Mouse (Mus musculus): ENCODE measurements at regions not wholly inside any gene's neighbourhood (a gene's known extent, or its start where the extent isn't known, plus 50 kb on each side); places are given as distances from the start of the nearest gene placed in this dataset.

GRCm38 (mm10) chr3:130902376-130902775, 172.2 kb upstream of the Rpl34 start:
- H3K4me1 ChIP-seq (ENCODE audit: control insufficient read depth, insufficient read depth, low read length), result peaks cover 7% of the 10 kb centered on the region
- no peaks in the 10 kb centered on the region for H3K27me3 ChIP-seq (ENCODE audit: control insufficient read depth, insufficient read depth, low read length)
- no peak for DNase-seq (ENCODE audit: low spot score)
- H3K4me3 ChIP-seq (ENCODE audit: low read depth, low read length), result no peak overlapping the region
- no peak overlapping the region for H3K4me2 ChIP-seq (ENCODE audit: low read depth, low read length)
- no peaks in the 10 kb centered on the region for H3K9me3 ChIP-seq (replicated peaks; ENCODE audit: control insufficient read depth, low read length)
- no peak overlapping the region for H3K9ac ChIP-seq (replicated peaks; ENCODE audit: low read length)
- H3K27ac ChIP-seq (replicated peaks; ENCODE audit: low read depth, low read length), result no peak overlapping the region
- WGBS, result 80% methylated on average over 7 of the region's 7 CpGs
- ATAC-seq (replicated peaks; ENCODE audit: insufficient number of reproducible peaks, low FRiP score, low TSS enrichment, low read depth), result no peak
- no peaks in the 10 kb centered on the region for H3K36me3 ChIP-seq (replicated peaks; ENCODE audit: control insufficient read depth, insufficient read depth, low read depth, low read length)

DNA sequence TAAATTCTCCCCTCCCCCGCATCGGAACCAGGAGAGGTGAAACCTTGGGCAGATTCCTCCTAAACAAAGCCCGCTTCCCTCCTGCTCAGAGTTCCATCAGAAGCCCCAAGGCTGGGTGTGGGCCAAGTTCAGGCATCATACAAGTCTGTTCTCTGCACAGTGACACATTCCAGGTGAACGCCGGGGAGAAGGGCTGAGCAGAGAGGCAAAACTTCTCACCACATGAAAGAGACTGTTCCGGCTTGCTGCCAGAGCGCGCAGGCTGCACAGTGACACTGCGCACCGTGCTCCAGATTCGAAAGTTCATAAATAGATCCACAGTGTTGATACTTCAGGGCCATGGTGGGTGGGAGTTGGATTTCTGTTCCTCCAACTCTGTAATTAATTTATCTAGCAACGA, 171.1 kb upstream of the Rpl34 start:
- no peaks in the 10 kb centered on the region for H3K36me3 ChIP-seq (replicated peaks; ENCODE audit: control insufficient read depth, insufficient read depth, low read depth, low read length)
- H3K27ac ChIP-seq (replicated peaks; ENCODE audit: low read depth, low read length), result no peak overlapping the region
- peaks cover 7% of the 10 kb centered on the region for H3K4me1 ChIP-seq (ENCODE audit: control insufficient read depth, insufficient read depth, low read length)
- ATAC-seq (replicated peaks; ENCODE audit: insufficient number of reproducible peaks, low FRiP score, low TSS enrichment, low read depth) (no peak; the same call in 1 of the 2 replicates), DNase-seq (ENCODE audit: low spot score) (no peak)
- no peak overlapping the region for H3K9ac ChIP-seq (replicated peaks; ENCODE audit: low read length)
- H3K4me3 ChIP-seq (ENCODE audit: low read depth, low read length), result no peak overlapping the region
- H3K9me3 ChIP-seq (replicated peaks; ENCODE audit: control insufficient read depth, low read length), result no peaks in the 10 kb centered on the region
- WGBS, result 75% methylated on average over 12 of the region's 12 CpGs
- no peak overlapping the region for H3K4me2 ChIP-seq (ENCODE audit: low read depth, low read length)
- H3K27me3 ChIP-seq (ENCODE audit: control insufficient read depth, insufficient read depth, low read length), result no peaks in the 10 kb centered on the region

- Histone ChIP-seq H3K9ac (replicated peaks; ENCODE audit: low read length) (no peak overlapping the region), H3K4me1 (ENCODE audit: control insufficient read depth, insufficient read depth, low read length) (peaks cover 7% of the 10 kb centered on the region), H3K36me3 (replicated peaks; ENCODE audit: control insufficient read depth, insufficient read depth, low read depth, low read length) (no peaks in the 10 kb centered on the region), H3K4me3 (ENCODE audit: low read depth, low read length) (no peak overlapping the region), H3K27ac (replicated peaks; ENCODE audit: low read depth, low read length) (peak overlapping the region; percentile 29; the same call in 1 of the 2 replicates), H3K4me2 (ENCODE audit: low read depth, low read length) (0 out of 2 replicates have a peak overlapping the region, but pooled peaks have one; percentile 2), H3K27me3 (ENCODE audit: control insufficient read depth, insufficient read depth, low read length) (no peaks in the 10 kb centered on the region), H3K9me3 (replicated peaks; ENCODE audit: control insufficient read depth, low read length) (no peaks in the 10 kb centered on the region)
- 81% methylated on average over 6 of the region's 6 CpGs for WGBS
- ATAC-seq (replicated peaks; ENCODE audit: insufficient number of reproducible peaks, low FRiP score, low TSS enrichment, low read depth), result no peak; the same call in 1 of the 2 replicates
- no peak for DNase-seq (ENCODE audit: low spot score)
Measured at GRCm38 (mm10) chr3:130900846-130901245, 170.6 kb upstream of the Rpl34 start.

GRCm38 (mm10) chr3:130900054-130900840, 170.0 kb upstream of the Rpl34 start:
- H3K4me3 ChIP-seq (ENCODE audit: low read depth, low read length), result no peak overlapping the region
- peak overlapping the region; percentile 5; the same call in 1 of the 2 replicates for H3K9ac ChIP-seq (replicated peaks; ENCODE audit: low read length)
- H3K9me3 ChIP-seq (replicated peaks; ENCODE audit: control insufficient read depth, low read length), result no peaks in the 10 kb centered on the region
- peaks cover 7% of the 10 kb centered on the region for H3K4me1 ChIP-seq (ENCODE audit: control insufficient read depth, insufficient read depth, low read length)
- no peaks in the 10 kb centered on the region for H3K27me3 ChIP-seq (ENCODE audit: control insufficient read depth, insufficient read depth, low read length)
- DNase-seq (ENCODE audit: low spot score) (peak; percentile 72), ATAC-seq (replicated peaks; ENCODE audit: insufficient number of reproducible peaks, low FRiP score, low TSS enrichment, low read depth) (0 out of 2 replicates have a peak, but pooled peaks have one; percentile 45)
- H3K36me3 ChIP-seq (replicated peaks; ENCODE audit: control insufficient read depth, insufficient read depth, low read depth, low read length), result no peaks in the 10 kb centered on the region
- H3K27ac ChIP-seq (replicated peaks; ENCODE audit: low read depth, low read length), result peak overlapping the region; percentile 29
- no peak overlapping the region for H3K4me2 ChIP-seq (ENCODE audit: low read depth, low read length)
- 48% methylated on average over 30 of the region's 30 CpGs for WGBS

DNA sequence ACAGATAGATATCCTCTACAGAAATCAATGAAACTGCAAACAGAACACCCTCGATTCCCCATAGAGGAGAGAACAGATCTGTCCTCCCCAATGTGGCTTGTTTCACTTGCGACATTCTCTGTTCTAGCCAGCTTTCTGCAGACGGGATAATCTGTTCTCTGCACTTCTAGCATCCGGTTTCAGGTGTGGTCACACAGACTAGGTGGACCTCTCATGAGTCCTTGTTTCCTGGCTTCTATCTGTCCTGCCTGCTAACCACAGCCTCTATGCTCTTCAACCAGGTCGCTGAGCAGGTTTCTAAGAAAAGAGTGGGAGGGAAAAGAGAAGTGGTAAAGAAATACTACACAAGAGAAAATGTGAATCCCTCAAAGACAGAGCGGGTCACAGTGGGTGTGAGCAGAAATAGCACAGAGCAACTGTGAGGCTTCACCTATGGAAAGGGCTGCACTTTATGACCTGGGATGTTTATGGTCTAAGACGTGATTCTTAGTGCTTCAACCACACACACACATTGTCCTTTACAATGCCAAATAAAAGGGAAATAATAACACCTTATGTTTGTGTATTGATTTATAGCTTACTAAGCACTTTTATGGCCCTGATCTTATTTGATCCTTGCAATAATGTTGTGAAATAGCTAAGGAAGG, 164.1 kb upstream of the Rpl34 start:
- WGBS, result 82% methylated on average over 7 of the region's 7 CpGs
- H3K36me3 ChIP-seq (replicated peaks; ENCODE audit: control insufficient read depth, insufficient read depth, low read depth, low read length), result no peaks in the 10 kb centered on the region
- DNase-seq (ENCODE audit: low spot score) (no peak), ATAC-seq (replicated peaks; ENCODE audit: insufficient number of reproducible peaks, low FRiP score, low TSS enrichment, low read depth) (no peak)
- H3K27ac ChIP-seq (replicated peaks; ENCODE audit: low read depth, low read length), result no peak overlapping the region
- no peak overlapping the region for H3K9ac ChIP-seq (replicated peaks; ENCODE audit: low read length)
- no peak overlapping the region for H3K4me3 ChIP-seq (ENCODE audit: low read depth, low read length)
- no peaks in the 10 kb centered on the region for H3K4me1 ChIP-seq (ENCODE audit: control insufficient read depth, insufficient read depth, low read length)
- H3K27me3 ChIP-seq (ENCODE audit: control insufficient read depth, insufficient read depth, low read length), result no peaks in the 10 kb centered on the region
- H3K4me2 ChIP-seq (ENCODE audit: low read depth, low read length), result no peak overlapping the region
- no peaks in the 10 kb centered on the region for H3K9me3 ChIP-seq (replicated peaks; ENCODE audit: control insufficient read depth, low read length)

DNA sequence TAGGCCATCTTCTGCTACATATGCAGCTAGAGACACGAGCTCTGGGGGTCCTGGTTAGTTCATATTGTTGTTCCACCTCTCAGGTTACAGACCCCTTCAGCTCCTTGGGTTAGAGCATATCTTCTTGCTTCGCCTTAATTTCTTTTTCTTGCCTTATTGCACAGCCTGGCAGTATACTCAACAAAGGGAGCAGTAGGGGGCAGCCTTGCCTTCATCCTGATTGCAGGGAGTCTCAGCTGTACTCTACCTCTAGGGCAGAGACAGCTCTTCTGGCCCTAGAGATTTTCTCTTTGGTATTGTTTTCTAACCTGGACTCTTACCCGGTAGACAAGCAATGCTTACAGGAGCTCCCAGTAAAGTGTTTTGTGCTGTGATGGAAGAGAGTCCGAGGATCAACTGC, 161.1 kb upstream of the Rpl34 start:
- H3K27ac ChIP-seq (replicated peaks; ENCODE audit: low read depth, low read length), result no peak overlapping the region
- no peaks in the 10 kb centered on the region for H3K4me1 ChIP-seq (ENCODE audit: control insufficient read depth, insufficient read depth, low read length)
- H3K27me3 ChIP-seq (ENCODE audit: control insufficient read depth, insufficient read depth, low read length), result no peaks in the 10 kb centered on the region
- no peak overlapping the region for H3K4me3 ChIP-seq (ENCODE audit: low read depth, low read length)
- no peak for ATAC-seq (replicated peaks; ENCODE audit: insufficient number of reproducible peaks, low FRiP score, low TSS enrichment, low read depth)
- no peak for DNase-seq (ENCODE audit: low spot score)
- WGBS, result 80% methylated on average over 4 of the region's 4 CpGs
- no peak overlapping the region for H3K4me2 ChIP-seq (ENCODE audit: low read depth, low read length)
- H3K9me3 ChIP-seq (replicated peaks; ENCODE audit: control insufficient read depth, low read length), result no peaks in the 10 kb centered on the region
- no peaks in the 10 kb centered on the region for H3K36me3 ChIP-seq (replicated peaks; ENCODE audit: control insufficient read depth, insufficient read depth, low read depth, low read length)
- no peak overlapping the region for H3K9ac ChIP-seq (replicated peaks; ENCODE audit: low read length)

GRCm38 (mm10) chr3:130888587-130888986, 158.4 kb upstream of the Rpl34 start:
- Histone ChIP-seq H3K4me1 (ENCODE audit: control insufficient read depth, insufficient read depth, low read length) (no peaks in the 10 kb centered on the region), H3K4me2 (ENCODE audit: low read depth, low read length) (no peak overlapping the region), H3K4me3 (ENCODE audit: low read depth, low read length) (no peak overlapping the region), H3K9me3 (replicated peaks; ENCODE audit: control insufficient read depth, low read length) (no peaks in the 10 kb centered on the region), H3K27me3 (ENCODE audit: control insufficient read depth, insufficient read depth, low read length) (no peaks in the 10 kb centered on the region), H3K27ac (replicated peaks; ENCODE audit: low read depth, low read length) (no peak overlapping the region), H3K9ac (replicated peaks; ENCODE audit: low read length) (no peak overlapping the region), H3K36me3 (replicated peaks; ENCODE audit: control insufficient read depth, insufficient read depth, low read depth, low read length) (no peaks in the 10 kb centered on the region)
- DNase-seq (ENCODE audit: low spot score), result no peak
- 54% methylated on average over 1 of the region's 1 CpGs for WGBS
- ATAC-seq (replicated peaks; ENCODE audit: insufficient number of reproducible peaks, low FRiP score, low TSS enrichment, low read depth), result no peak
